Mouse (Mus musculus): ENCODE measurements around the gene Tmem54. TPM values are rescaled to one million over a fixed set of nuclear protein-coding genes. Genes with fewer than 3 reads are reported as not detected.

The Tmem54 gene
- polyA plus RNA-seq, 1 experiment: 0.16 TPM

GRCm38 (mm10) chr4:129136189-129136578 lies 30.8 kb downstream of the Tmem54 start:
- no peak for DNase-seq
- no peaks in the 10 kb centered on the region for H3K27me3 ChIP-seq (ENCODE audit: control insufficient read depth, insufficient read depth, low read length)
- peaks cover 38% of the 10 kb centered on the region for H3K4me1 ChIP-seq (ENCODE audit: control insufficient read depth, insufficient read depth, low read length)
- TF ChIP-seq CTCF (IDR thresholded peaks at IDR 0.05; ENCODE audit: borderline replicate concordance, insufficient read depth, low read depth, low read length): no peak
- no peak for TF ChIP-seq POLR2A (IDR thresholded peaks at IDR 0.05; ENCODE audit: borderline replicate concordance, insufficient read depth, low read length)
- H3K27ac ChIP-seq (ENCODE audit: insufficient read depth, low read length): peak overlapping the region; percentile 100
- peak overlapping the region; percentile 92 for H3K4me3 ChIP-seq (replicated peaks; ENCODE audit: insufficient read depth, low read depth, low read length)
- 21% methylated on average over 9 of the region's 9 CpGs for WGBS

DNA sequence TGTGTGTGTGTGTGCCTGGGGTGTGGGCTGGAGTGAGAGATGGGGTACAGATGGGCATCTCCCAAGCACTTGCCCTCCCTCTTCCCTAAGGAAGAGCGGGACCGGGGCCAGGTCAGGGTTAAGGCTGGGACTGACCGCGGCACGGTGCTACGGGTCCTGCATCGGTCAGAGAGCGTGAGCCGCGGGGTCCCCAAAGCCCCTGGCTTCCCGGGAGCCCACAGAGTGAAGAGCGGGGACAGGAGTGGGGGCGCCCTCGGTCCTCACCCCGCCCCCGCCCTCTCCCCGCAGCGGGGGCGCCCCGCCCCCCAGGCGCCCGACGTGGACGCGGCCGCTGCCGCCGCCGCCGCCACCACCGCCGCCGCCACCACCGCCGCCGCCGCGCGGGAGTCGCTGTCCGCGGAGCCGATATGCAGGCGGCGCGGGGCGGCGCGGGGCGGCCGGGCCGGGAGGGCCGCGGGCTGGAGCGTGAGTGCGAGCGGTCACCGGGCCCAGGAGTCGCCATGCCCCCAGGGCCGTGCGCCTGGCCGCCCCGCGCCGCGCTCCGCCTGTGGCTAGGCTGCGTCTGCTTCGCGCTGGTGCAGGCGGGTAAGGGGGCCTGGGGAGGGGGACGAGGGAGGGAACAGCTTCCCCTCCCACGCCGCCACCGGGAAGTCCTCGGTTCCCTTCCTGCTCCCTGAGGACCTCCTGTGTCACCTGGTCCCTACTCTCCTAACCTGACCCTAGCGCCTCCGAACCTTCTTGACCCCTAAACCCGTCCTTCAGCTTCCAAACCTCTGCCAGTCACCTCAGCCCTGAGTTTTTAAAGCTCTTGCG lies 31.4 kb downstream of the Tmem54 start, which contains the start of gene Fndc5:
TSS of gene Fndc5 (plus strand) at position 421 of the 813 bp plus-strand sequence.
- H3K27ac ChIP-seq (ENCODE audit: insufficient read depth, low read length): peak within 1 kb of the TSS; percentile 100
- peak; percentile 65 to 77 for DNase-seq
- H3K4me3 ChIP-seq (replicated peaks; ENCODE audit: insufficient read depth, low read depth, low read length): peak within 1 kb of the TSS; percentile 92
- WGBS: 2% methylated on average over 73 of the region's 80 CpGs
- H3K4me1 ChIP-seq (ENCODE audit: control insufficient read depth, insufficient read depth, low read length): peaks cover 44% of the 10 kb centered on the region
- TF ChIP-seq CTCF (IDR thresholded peaks at IDR 0.05; ENCODE audit: borderline replicate concordance, insufficient read depth, low read depth, low read length) (no peak), POLR2A (IDR thresholded peaks at IDR 0.05; ENCODE audit: borderline replicate concordance, insufficient read depth, low read length) (no peak)
- H3K27me3 ChIP-seq (ENCODE audit: control insufficient read depth, insufficient read depth, low read length): no peaks in the 10 kb centered on the region

GRCm38 (mm10) chr4:129137392-129138321 lies 32.3 kb downstream of the Tmem54 start:
- TF ChIP-seq POLR2A (IDR thresholded peaks at IDR 0.05; ENCODE audit: borderline replicate concordance, insufficient read depth, low read length) (no peak), CTCF (IDR thresholded peaks at IDR 0.05; ENCODE audit: borderline replicate concordance, insufficient read depth, low read depth, low read length) (no peak)
- H3K27me3 ChIP-seq (ENCODE audit: control insufficient read depth, insufficient read depth, low read length): no peaks in the 10 kb centered on the region
- peak; percentile 49 to 68 for DNase-seq
- H3K4me3 ChIP-seq (replicated peaks; ENCODE audit: insufficient read depth, low read depth, low read length): peak overlapping the region; percentile 87
- peaks cover 53% of the 10 kb centered on the region for H3K4me1 ChIP-seq (ENCODE audit: control insufficient read depth, insufficient read depth, low read length)
- H3K27ac ChIP-seq (ENCODE audit: insufficient read depth, low read length): peak overlapping the region; percentile 89
- WGBS: 58% methylated on average over 14 of the region's 14 CpGs

DNA sequence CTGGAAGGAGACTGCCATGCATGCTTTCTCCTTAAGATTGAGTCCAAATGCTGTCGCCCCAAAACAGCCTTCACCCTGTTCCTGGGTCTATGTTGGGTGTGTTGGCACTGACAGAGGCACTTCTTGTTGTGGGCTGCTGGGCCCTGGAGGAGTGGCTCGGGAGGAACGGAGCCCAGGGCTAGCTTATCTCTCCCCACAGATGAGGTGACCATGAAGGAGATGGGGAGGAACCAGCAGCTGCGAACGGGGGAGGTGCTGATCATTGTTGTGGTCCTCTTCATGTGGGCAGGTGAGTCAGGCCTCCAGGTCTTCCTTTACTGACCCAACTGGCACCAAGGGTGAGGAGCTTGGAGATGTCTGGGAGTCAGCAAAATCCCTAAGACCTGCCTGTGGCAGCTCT lies 34.3 kb downstream of the Tmem54 start:
- peaks cover 65% of the 10 kb centered on the region for H3K4me1 ChIP-seq (ENCODE audit: control insufficient read depth, insufficient read depth, low read length)
- WGBS: 89% methylated on average over 5 of the region's 5 CpGs
- TF ChIP-seq POLR2A (IDR thresholded peaks at IDR 0.05; ENCODE audit: borderline replicate concordance, insufficient read depth, low read length) (no peak), CTCF (IDR thresholded peaks at IDR 0.05; ENCODE audit: borderline replicate concordance, insufficient read depth, low read depth, low read length) (no peak)

GRCm38 (mm10) chr4:129140808-129141207 lies 35.5 kb downstream of the Tmem54 start:
- no peak for TF ChIP-seq CTCF (IDR thresholded peaks at IDR 0.05; ENCODE audit: borderline replicate concordance, insufficient read depth, low read depth, low read length)
- no peak for TF ChIP-seq POLR2A (IDR thresholded peaks at IDR 0.05; ENCODE audit: borderline replicate concordance, insufficient read depth, low read length)
- peaks cover 65% of the 10 kb centered on the region for H3K4me1 ChIP-seq (ENCODE audit: control insufficient read depth, insufficient read depth, low read length)
- H3K27ac ChIP-seq (ENCODE audit: insufficient read depth, low read length): no peak overlapping the region
- no peak for DNase-seq
- no peaks in the 10 kb centered on the region for H3K27me3 ChIP-seq (ENCODE audit: control insufficient read depth, insufficient read depth, low read length)
- 87% methylated on average over 4 of the region's 4 CpGs for WGBS
- H3K4me3 ChIP-seq (replicated peaks; ENCODE audit: insufficient read depth, low read depth, low read length): no peak overlapping the region

More for the DNA sequence above, 34.3 kb downstream of the Tmem54 start:
- Histone ChIP-seq H3K4me3 (replicated peaks; ENCODE audit: insufficient read depth, low read depth, low read length) (no peak overlapping the region), H3K27ac (ENCODE audit: insufficient read depth, low read length) (no peak overlapping the region), H3K27me3 (ENCODE audit: control insufficient read depth, insufficient read depth, low read length) (no peaks in the 10 kb centered on the region)
- peak in 1 of 2 experiments; percentile 36 for DNase-seq

- peak overlapping the region; percentile 42 for H3K27ac ChIP-seq (ENCODE audit: insufficient read depth, low read length)
- DNase-seq: peak; percentile 48 to 51
Measured at GRCm38 (mm10) chr4:129141560-129142438, 36.5 kb downstream of the Tmem54 start.

More at GRCm38 (mm10) chr4:129141560-129142438, 36.5 kb downstream of the Tmem54 start:
- TF ChIP-seq CTCF (IDR thresholded peaks at IDR 0.05; ENCODE audit: borderline replicate concordance, insufficient read depth, low read depth, low read length) (no peak), POLR2A (IDR thresholded peaks at IDR 0.05; ENCODE audit: borderline replicate concordance, insufficient read depth, low read length) (no peak)
- Histone ChIP-seq H3K27me3 (ENCODE audit: control insufficient read depth, insufficient read depth, low read length) (no peaks in the 10 kb centered on the region), H3K4me3 (replicated peaks; ENCODE audit: insufficient read depth, low read depth, low read length) (no peak overlapping the region), H3K4me1 (ENCODE audit: control insufficient read depth, insufficient read depth, low read length) (peaks cover 62% of the 10 kb centered on the region)
- WGBS: 19% methylated on average over 17 of the region's 17 CpGs

All from cerebellum, adult 2 months (tissue).